Mouse (Mus musculus): ENCODE measurements around the gene Olfml2b. TPM values are rescaled to one million over a fixed set of nuclear protein-coding genes. Genes with fewer than 3 reads are reported as not detected.

The Olfml2b gene
- total RNA-seq, 2 experiments from 2014 or later: 22.9 to 28.6 TPM

DNA sequence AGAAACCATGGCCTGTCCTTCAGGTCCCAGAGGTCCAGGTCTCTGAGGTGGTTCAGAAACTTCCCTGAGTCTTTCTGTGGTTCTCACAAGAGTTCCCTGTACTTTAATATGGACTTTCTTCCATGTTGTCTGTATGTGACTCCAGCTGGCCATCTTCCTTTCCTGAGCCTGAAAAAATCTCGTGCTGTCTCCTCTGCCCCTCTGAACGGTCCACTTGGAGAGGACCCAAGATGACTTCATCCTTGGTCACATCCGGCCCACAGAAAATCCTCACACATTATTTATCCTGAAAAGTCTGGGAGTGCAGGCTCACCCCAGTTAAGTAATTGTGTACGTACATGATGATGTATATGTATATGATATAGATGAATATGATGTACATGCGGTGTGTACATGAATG, 47.0 kb downstream of the Olfml2b start:
- no peak for DNase-seq (ENCODE audit: low spot score in 2 of 2)

DNA sequence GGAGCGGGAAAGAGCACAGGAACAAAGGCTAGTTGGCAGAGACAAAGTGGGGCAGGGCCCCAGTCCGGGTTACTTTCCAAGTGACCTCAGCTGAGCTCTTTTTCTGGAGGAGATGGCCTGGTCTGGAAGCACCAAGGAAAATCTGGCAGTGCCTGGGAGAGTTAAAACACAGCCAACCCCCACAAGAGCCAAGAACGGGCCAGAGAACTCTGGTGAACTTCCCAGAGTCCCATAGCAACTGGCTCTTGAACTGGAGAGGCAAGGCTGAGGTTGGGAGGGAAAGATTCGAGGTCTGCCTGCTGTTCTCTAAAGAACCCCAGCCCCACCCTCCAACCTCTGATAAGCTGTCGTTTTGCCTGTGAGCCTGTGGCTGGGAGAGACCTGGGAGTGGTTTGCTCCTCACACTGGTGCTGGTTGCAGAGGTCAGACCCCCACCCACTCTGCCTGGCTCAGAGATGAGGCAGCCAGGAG, 50.5 kb downstream of the Olfml2b start:
- DNase-seq (ENCODE audit: low spot score in 2 of 2): no peak

DNA sequence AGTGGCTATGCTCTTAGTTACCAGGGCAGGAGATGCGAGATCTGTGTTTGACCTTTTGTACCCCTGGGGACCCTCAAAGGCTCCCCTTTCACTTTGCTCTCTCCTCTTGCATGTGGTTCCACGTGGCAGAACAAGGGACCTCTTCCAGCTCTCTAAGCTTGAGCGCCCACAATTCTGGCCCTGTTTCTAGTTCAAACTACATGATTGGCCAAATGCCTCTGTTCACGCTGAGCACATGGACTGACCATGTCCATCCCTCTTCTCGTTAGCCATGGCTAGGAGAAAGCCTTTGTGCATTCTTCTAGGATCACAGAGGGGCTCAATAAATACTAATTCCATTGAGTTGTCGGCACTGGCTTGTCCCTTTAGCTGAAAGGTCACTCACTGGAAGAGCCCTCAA, 51.0 kb downstream of the Olfml2b start:
- no peak for DNase-seq (ENCODE audit: low spot score in 2 of 2)

DNA sequence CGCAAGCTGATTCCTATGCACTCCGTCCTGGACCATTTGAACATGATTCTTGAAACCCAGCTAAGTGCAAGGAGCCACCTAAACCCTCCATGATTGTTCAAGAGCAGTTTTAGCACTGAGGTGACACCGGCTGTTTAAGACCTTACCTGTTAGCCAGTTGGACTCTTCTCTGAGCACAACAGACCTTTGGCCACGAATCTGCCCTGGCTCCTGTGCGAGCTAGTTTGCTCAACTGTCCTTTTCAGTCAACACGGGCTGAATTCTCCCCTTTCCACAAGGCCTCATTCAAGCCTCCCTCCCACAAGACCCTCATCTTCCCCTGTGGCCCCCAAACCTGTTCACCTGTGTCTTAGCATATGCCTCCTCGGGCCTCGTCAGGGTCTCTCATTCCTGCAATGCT, 52.7 kb downstream of the Olfml2b start:
- DNase-seq (ENCODE audit: low spot score in 2 of 2): no peak

DNA sequence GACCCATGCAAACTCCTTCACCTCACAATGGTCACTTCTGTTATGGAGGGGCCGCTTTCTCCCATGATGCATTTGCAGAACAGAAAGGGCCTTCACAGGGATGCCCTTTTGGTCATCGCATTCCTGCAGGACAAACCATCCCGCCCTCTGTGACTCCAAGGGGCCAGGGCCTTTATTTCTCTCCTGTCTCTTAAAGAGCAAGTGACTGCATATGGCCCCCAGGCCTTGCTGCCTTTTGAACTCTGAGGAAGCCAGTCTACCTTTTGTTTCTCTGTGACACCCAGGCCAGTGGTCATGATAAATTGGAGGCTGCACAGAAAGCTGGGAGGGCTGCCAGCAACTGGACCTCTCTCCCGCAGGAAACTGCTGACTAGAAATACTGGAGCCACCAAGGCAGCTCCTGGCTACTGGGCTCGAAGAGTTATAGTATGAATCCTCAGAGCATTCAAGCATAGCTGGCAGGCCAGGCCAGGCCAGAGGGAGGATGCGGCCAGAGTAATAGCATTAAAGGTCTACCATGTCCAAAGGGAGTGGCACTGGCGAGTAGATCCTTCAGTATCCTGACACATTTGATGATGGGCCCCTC, 53.5 kb downstream of the Olfml2b start:
- DNase-seq (ENCODE audit: low spot score in 2 of 2): no peak

DNA sequence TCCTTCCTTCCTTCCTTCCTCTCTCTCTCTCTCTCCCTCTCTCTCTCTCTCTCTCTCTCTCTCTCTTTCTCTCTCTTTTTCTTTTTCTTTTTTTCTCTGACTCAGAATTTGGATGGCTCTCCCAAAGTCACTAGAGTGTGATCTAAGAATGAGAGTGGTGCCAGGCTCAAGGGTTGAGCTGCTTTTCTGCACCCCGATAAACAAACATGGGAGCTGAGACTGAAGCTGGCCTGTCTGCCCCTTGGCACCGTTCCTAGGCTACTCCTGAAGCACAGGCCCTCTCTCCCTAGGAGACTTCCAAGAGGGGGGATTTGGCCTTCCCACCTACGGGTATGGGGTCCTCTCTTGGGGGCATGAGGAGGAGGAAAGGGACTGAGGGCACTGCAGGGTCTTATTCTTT, 54.4 kb downstream of the Olfml2b start:
- no peak for DNase-seq (ENCODE audit: low spot score in 2 of 2)

DNA sequence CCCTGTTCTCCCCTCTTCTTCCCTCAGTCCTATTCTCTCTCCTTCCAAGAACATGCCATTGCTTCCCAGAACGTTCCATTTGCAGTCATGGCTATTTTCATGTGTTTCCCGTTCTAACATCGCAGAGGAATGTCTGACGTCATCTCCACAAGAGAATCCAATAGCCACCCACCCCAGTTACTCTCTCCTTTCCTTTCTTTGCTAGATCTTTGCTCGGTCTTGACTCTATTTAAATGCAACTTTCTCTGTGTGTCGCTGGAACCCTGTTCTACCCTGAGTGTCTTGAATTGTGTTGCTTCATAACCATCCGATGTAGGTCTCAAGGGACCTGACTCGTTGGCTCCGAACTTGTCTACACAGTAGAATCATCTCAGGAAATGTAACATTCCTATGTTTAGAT, 55.2 kb downstream of the Olfml2b start:
- no peak for DNase-seq (ENCODE audit: low spot score in 2 of 2)

DNA sequence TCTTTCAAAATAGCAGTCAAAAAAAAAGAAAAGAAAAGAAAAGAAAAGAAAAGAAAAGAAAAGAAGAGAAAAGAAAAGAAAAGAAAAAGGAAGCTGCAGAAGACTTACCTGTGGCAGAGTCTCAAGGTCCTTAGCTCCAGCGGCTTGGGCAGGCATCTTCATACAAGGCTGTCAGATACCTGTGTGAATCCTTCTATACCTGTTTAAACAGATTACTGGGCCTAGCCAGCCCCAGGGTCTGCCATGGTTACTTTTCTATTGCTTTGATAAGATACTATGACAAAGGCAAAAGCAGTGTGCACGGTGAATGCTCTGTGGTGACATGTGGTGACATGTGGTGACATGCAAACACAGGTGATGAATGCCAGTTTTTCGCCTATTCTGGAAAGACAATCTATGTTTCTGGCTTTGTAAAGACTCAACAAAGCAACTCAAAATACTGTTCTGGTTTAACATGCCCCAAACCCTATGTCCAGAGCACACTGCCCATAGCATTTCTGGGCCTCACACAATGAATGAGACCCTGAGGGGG, 56.2 kb downstream of the Olfml2b start:
- no peak for DNase-seq (ENCODE audit: low spot score in 2 of 2)

DNA sequence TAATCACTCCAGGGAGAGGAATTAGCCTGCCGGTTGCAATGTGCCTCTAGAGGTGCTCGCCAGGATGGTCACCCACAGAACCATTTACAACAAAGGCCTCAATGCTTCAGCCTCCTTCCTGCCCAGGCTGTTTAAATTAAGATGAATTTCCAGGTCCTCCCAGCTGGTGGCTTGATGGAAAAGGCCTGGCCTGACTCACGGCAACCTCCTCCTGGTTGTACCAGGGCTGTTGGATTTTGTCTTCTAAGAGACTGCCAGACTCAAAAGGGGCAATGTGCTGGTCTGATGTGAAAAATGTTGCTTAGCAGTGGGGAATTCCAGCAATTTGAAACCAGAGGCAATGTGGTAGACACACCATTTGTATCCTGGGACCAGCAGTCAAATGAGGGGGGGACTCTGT, 56.8 kb downstream of the Olfml2b start:
- DNase-seq (ENCODE audit: low spot score in 2 of 2): no peak

DNA sequence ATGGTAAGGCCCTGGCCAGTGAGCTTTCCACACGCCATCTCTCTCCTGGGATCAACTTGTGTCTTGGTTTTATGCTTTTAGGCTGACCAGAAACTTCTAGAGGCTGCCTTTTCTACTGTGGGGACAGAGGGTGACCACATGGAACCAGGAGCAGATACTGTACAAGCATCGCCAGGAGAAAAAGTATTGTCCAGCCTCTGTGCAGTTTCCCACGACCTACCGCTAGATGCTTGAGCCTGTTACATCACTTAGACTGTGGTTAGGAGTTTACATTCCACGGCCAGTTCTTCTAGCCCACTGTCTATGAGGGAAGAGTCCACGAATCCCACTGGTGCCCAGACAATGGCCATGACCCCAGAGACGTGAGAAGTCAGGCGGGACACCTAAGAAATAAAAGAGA, 57.2 kb downstream of the Olfml2b start:
- DNase-seq (ENCODE audit: low spot score in 2 of 2): no peak

DNA sequence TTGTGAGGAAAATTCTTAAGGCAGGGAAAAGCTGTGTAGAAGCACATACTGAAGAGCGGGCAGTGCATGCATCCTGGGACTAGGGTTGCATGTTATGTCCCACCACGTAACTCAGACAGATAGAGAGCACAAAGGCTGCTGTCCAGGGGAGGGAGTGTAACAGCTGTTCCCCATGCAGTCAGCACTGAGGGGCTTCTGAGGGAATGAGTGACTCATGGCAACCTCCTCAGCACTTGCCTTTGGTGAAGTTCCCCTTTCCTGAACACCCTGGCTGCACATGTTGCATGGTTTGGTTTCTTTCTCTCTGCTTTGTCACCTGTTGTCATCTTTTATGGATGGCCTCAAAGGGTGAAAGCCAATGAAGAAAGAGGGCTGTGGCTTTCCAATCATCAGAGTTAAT, 57.9 kb downstream of the Olfml2b start:
- no peak for DNase-seq (ENCODE audit: low spot score in 2 of 2)

DNA sequence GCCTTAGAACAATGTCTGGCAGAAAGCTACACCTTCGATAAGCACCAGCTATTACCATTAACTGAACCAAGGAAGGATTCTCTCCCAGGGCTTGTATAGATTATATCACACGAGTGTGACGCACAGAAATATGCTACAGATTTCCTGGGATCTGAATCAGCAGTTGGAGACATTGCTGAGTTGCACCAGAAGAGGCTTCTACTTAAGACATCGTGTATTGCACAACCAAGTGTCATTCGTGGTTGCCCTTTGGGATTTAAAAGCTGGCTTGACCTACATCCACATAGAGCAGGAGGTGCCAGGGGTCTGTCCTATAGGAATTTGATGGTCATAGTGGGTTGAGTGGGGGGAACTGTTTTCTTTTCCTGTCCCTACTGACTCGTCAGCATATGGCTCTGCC, 58.6 kb downstream of the Olfml2b start:
- DNase-seq (ENCODE audit: low spot score in 2 of 2): no peak

DNA sequence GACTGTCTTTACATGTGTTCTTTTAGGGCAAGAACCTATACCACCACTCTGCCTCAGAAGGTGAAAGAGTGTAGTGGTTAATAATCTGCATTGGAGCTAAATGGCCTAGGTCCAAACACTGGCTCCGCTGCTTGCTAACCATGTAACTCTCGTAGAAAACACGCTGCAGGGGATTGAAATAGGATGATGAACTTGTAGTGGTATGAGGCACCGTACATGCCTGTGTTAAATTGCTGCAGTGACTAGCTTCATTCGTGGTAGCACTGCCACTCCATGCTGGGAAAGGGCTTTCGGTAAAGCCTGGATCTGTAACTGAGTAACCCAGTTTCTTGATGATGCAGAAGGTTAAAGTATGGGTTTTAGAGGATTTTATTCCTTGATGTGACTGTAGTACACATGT, 59.8 kb downstream of the Olfml2b start:
- no peak for DNase-seq (ENCODE audit: low spot score in 2 of 2)

DNA sequence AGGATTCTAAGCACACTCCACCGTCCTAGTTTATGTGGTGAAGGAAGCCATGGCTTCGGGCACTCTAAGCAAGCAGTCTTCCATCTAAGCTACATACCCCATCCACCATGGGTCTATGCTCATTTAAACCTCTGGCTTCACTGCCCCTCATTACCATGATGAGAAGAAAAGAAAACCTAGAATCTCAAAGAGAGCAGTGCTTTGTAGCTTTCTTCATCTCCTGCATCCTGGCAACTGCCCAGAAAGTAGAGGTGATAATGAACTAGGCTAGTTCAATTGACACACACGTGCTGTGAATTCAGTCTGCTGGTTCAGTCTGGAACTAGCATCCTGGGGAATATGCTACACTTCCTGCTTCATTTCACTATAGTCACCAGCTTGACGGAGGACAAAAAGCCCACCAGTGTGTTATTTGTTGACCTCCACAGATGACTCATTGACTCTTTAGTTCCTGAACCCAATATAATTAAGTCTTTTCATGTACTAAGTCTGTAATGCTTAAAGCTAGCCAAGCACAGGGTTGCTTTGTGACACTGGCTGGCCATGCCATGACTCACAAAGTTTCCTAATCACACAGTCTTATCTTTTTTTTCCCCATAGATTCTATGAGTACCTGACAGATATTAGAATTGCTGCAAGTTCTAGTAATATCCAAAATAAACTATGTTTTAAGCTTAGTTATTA, 60.7 kb downstream of the Olfml2b start:
- no peak for DNase-seq (ENCODE audit: low spot score in 2 of 2)

DNA sequence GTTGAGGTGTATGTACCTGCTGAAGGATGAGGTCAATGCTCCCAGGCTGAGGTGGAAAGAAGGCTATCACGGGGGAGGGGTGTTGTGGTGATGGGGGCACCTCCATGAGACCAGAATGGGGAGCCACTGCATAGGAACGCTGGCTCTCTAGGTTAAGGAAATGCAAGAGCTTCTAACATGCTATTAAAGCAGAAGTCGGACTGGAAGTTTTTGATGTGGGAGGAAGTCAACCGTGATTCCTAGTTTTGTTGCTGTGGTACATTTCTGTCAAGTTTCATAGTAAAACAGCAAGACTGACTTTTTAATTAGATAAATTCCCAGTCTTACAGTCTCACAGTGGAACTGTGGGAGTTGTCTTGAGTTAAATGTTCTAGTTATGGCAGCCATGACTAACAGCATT, 61.7 kb downstream of the Olfml2b start:
- no peak for DNase-seq (ENCODE audit: low spot score in 2 of 2)

DNA sequence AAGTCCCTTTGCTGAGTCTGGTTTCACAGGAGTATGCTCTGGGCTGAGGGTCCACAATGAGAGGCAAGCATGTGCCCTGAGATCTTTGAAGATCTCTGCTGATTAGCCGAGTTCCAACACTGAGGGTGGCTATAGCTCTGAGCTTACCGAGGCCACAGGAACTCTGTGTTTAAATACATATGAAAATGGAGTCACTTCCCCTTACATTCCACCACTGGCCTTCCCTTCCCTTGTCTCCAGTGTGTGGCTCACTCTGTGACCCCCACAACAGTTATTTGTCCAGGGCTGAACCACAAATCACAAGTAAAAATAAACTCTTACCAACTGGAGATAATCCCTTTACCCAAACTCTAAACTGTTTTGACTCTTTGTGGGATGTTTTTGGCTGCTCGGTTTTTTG, 64.7 kb downstream of the Olfml2b start:
- DNase-seq (ENCODE audit: low spot score in 2 of 2): no peak

DNA sequence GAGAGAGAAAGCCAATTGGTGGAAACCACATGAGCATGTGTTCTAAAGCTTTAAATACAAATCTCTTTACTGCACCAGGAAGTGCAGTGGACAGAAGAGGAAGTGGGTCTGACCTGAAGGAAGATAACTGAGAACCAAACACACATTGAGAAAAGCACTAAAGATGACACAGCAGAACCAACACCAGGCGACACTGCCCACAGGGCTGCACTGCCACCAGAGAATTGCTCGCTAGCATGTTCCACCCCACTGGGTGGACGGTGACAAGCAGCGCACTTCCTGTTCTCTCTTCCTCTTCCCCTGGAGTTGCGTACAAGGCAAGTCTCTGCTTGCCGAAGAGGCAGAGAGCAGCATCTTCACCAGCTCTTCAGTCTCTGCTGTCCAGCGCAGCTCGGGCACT, 65.1 kb downstream of the Olfml2b start:
- no peak for DNase-seq (ENCODE audit: low spot score in 2 of 2)

DNA sequence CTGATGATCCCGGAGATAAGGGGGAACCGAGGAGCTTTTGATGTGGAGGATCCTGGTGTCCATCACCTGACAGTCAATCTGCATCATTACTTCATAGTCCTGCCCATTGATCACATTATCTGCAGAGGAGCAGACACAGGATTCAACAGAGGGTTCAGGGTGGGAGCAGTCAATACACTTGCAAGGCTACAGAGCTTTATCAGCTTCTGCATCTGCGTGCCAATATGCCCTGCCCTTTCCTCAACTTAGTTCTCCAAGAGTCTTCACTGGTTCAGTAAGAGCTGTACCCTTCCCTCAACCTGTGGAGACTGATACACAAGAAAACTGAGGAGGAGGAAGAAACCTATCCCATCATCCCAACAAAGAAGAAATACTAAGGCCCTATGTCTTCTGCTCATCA, 65.6 kb downstream of the Olfml2b start:
- DNase-seq (ENCODE audit: low spot score in 2 of 2): no peak

DNA sequence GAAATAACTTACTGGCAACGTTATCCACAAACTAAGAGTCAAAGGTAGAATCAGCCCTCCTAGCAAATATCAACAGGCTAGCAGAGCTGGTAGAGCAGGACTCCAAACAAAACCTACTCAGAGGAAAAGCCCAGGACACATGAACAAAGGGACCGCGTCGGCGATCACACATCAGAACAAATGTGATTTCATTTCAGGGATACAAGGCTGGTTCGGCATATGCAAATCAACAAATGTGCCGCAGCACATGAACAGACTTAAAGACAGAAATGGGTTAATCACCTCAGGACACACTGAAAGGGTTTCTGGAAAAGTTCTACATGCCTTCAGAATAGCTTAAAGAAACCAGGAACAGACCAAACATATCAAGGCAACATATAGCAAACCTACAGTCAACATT, 67.4 kb downstream of the Olfml2b start:
- no peak for DNase-seq (ENCODE audit: low spot score in 2 of 2)

DNA sequence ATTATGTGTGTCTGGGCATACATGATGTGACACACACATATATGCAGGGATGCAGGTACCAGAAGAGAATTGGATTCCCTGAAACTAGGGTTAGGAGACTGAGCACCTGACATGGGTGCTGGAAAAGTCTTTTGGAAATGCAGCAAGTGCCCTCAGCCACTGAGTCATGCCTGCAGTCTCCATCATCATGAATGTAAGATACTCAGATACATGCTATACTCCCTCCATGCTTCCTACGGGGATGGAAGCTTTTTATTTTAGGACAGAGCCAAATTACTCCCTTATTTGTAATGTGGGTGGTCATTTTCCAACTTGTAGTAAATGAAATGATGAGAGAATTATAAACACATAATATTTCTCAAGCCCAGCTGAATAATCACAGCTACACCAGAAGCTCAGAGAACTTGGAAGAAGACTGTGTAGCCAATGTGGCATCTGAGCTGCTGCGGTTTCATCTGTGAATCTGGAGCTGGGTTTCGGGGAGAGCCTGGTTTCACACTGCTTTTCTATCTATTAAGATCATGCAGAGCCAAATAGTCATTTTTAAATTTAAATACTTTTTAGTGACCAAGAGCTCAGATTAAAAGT, 73.0 kb downstream of the Olfml2b start:
- DNase-seq (ENCODE audit: low spot score in 2 of 2): no peak

DNA sequence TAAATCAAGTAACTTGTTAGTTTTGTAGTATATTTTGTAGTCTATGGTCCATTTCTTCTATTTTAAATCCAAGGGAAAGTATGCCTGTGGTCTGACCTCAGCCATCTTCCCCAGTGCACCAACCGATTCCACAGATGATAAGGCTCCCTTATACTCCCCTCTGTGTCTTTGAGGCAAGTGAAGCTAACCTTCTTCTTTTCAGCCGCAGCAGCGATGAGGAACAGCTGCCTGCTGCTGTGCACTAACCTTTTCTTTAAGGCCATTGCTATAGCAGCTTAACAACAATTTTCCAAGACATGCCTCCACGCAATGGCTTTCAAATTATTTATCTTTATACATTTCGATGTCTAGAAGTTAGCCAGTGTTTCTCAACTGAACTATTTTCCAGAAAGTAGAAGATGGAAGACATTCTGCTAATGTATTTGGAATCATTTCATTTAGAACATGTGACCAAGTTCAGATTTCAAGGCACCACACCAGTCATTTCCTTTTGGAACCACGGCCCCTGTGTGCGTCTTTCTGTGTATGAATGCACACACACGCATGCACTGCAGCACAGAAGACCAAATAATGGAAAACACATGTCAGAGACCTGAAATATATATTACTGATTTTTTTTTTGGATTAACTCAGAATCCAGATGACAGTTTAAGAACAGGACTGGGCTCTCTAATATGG, 73.9 kb downstream of the Olfml2b start:
- DNase-seq (ENCODE audit: low spot score in 2 of 2): no peak

DNA sequence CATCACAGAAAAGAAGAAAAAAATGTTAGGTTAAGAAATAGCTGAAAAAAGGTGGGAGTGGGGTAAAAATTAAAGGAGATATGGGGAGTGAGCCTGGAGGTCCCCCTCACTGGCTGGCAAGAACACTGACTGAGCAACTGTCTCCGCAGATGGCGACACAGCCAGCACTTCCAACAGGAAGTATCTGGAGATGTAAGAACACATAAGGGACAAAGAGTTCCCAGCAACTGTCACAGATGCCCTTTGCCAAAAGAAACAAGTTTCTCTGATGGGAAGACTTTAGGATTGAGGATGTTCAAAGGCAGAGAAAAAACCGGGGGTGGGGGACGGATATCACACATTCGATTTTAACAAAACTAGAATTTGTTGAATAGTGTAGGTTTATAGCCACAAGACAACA, 77.2 kb downstream of the Olfml2b start:
- DNase-seq (ENCODE audit: low spot score in 2 of 2): no peak

Data from adrenal gland, postnatal 4 days (tissue).